Mouse (Mus musculus) liver, postnatal 0 days (tissue): Measurements from ENCODE around the gene Otud4.

ENCODE experiments used
- CTCF ChIP-seq: sonication (generic); IDR thresholded peaks from 2 replicates; pipeline ENCODE4 v1.5.1; 2016; ENCODE audit warnings: antibody characterized with exemption, low read depth
- EP300 ChIP-seq: IDR thresholded peaks from 2 replicates; pipeline ENCODE4 v1.6.1; 2016; ENCODE audit warnings: antibody characterized with exemption, low read depth, mild to moderate bottlenecking

DNA sequence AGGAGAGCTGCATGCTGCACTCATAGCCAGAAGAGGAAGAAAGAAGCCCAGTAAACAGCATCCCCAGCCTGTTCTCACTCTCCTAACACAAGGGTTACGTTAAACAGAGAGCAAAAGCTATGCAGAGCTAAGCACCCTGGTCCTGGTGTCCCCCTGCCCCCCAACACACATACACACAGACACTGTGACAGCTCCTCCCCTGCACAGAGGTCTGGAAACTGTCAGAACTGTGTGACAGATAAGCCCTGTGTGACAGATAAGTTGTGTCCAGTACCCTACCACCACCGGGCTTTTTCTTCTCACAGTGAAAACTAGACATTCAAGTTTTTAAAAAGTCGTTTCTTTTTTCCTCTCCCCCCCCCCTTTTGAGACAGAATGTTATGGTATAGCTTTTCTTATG is 19.4 kb upstream of the Otud4 start:
- TF ChIP-seq CTCF (no peak), EP300 (no peak)
